Mouse (Mus musculus) intestine, embryonic 14.5 days (tissue): Measurements from ENCODE around the gene Ap3m1. TPM values are rescaled to one million over a fixed set of nuclear protein-coding genes. Genes with fewer than 3 reads are reported as not detected.
"Not testable (repeated sequence)": the region's sequence is repeated elsewhere in the genome, so short reads cannot be mapped to it uniquely, and the experiment has no call there.

ENCODE experiments used
- ATAC-seq: fragments of 200-750 bp; cut with Nextera tagmentation; replicated peaks from 2 replicates; pipeline ENCODE4 v1.8.0; 2017; ENCODE audit warnings: low read depth, moderate number of reproducible peaks, moderate TSS enrichment, moderate library complexity; ENCODE audit not compliant: low FRiP score, low TSS enrichment
- DNase-seq: peaks from one replicate; pipeline ENCODE4 v3.0.0-alpha.2; 2018; ENCODE audit warnings: low spot score
- H3K27ac ChIP-seq: fragments of 300-500 bp; sonication (generic); 2 replicates; pipeline ENCODE4 v1.5.1; 2014; ENCODE audit warnings: low read depth, mild to moderate bottlenecking, control low read depth
- H3K27me3 ChIP-seq: fragments of 300-500 bp; sonication (generic); replicated peaks from 2 replicates; pipeline ENCODE4 v1.6.1; 2014; ENCODE audit warnings: low read length, control low read depth; ENCODE audit not compliant: control insufficient read depth, insufficient read depth
- H3K36me3 ChIP-seq: fragments of 300-500 bp; sonication (generic); 2 replicates; pipeline ENCODE4 v1.6.1; 2014; ENCODE audit warnings: low read length, control low read depth; ENCODE audit not compliant: control insufficient read depth, insufficient read depth
- H3K4me1 ChIP-seq: fragments of 300-500 bp; sonication (generic); replicated peaks from 2 replicates; pipeline ENCODE4 v1.6.1; 2014; ENCODE audit warnings: low read length, control low read depth, mixed read lengths; ENCODE audit not compliant: control insufficient read depth, insufficient read depth
- H3K4me2 ChIP-seq: fragments of 300-500 bp; sonication (generic); 2 replicates; pipeline ENCODE4 v1.6.1; 2014; ENCODE audit warnings: low read length
- H3K4me3 ChIP-seq: fragments of 300-500 bp; sonication (generic); 2 replicates; pipeline ENCODE4 v1.5.1; 2014; ENCODE audit warnings: low read depth, low read length, control low read depth, mixed read lengths
- H3K9ac ChIP-seq: fragments of 300-500 bp; sonication (generic); 2 replicates; pipeline ENCODE4 v1.6.1; 2014; ENCODE audit warnings: mild to moderate bottlenecking, low read length
- H3K9me3 ChIP-seq: fragments of 300-500 bp; sonication (generic); 2 replicates; pipeline ENCODE4 v1.6.1; 2016; ENCODE audit warnings: low read length, control low read depth; ENCODE audit not compliant: control insufficient read depth
- WGBS: fragments of 180-500 bp; shearing (Covaris S2); extraction: QIAGEN DNeasy Blood & Tissue Kit; methylation state at CpG from one replicate; pipeline ENCODE4 v1.1.7; 2014; 5-methylcytosine and 5-hydroxymethylcytosine counted together
- polyA plus RNA-seq: library from polyadenylated mRNA; unstranded; fragments of >200 nt; fragmentation: Nextera tagmentation; extraction: Ambion mirVana; gene quantifications from 2 replicates; pipeline ENCODE4 v1.2.1, GENCODE M21; 2014

The Ap3m1 gene
- 73.3 and 82.7 TPM in 2 replicates for polyA plus RNA-seq

DNA sequence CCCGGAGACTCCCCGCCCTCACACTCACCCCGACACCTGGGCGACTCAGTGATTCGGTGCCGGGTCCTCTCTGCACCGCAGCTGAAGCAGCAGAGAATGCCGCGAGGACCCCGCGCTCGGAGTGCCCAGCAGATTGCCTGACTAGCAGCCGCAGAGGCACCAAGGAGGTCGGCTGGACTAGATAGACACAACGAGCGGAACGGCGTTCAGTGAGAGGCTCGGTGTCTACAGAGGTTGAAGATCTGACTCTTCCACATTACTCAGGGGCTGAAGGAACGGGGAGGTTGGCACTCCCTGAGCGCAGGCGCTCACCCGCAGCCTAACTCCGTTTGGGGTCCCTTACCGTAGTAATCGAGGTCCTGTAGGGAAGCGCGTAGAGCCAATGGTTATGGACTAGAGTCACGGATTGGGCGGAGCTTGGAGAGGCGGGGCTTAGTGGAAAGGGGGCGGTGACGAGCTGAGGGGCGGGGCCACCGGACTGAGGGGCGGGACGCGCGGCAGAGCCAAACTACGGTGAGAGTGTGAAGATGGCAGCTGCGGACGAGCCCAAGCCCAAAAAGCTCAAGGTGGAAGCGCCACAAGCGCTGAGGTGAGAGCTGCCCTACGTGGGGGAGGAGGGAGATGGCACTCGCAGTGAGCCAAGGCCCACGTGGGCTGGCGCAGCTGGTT lies at the start of gene Ap3m1, which contains the start of gene Adk:
Gene Ap3m1, minus strand, starts transcription at position 397 of the 669 bp plus-strand sequence.
Gene Adk, plus strand, starts transcription at position 463 of the 669 bp plus-strand sequence.
- Histone ChIP-seq H3K27ac (peak within 1 kb of the TSS; percentile 94), H3K27me3 (no peaks in the 10 kb centered on the region), H3K9ac (peak within 1 kb of the TSS; percentile 81), H3K4me2 (peak within 1 kb of the TSS; percentile 91), H3K4me3 (peak within 1 kb of the TSS; percentile 87), H3K36me3 (no peaks in the 10 kb centered on the region), H3K4me1 (peaks cover 17% of the 10 kb centered on the region), H3K9me3 (no peaks in the 10 kb centered on the region)
- under 1% methylated on average over 48 of the region's 48 CpGs for WGBS
- ATAC-seq, result peak; percentile 98
- DNase-seq, result peak; percentile 99

DNA sequence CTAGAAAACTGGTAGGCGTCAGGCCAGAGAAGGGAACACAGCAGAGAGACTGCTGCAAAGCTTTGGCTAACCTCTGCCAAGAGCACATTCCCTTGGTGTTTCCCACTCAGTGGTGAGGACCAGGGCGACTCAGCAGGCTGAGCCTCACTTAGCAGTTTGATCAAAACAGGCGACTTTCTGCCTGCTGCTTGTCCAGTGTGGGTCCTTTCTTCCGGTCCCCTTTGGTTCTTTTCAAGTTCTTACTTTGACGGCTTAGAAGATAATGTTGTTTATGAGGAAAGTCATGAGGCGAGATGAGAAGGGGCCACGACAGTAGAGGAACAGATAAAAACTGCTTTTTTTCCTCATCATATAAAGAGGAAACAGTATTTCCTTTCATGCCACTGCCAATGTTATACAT lies 49.3 kb upstream of the Ap3m1 start:
- Histone ChIP-seq H3K27me3 (no peaks in the 10 kb centered on the region), H3K27ac (no peak overlapping the region), H3K9ac (no peak overlapping the region), H3K9me3 (no peaks in the 10 kb centered on the region), H3K4me1 (peaks cover 16% of the 10 kb centered on the region; the same call in 1 of the 2 replicates), H3K4me3 (no peak overlapping the region), H3K36me3 (peaks cover 1% of the 10 kb centered on the region; the same call in 1 of the 2 replicates), H3K4me2 (no peak overlapping the region)
- 31% methylated on average over 7 of the region's 7 CpGs for whole genome bisulfite sequencing
- DNase-seq (no peak), ATAC-seq (no peak)

DNA sequence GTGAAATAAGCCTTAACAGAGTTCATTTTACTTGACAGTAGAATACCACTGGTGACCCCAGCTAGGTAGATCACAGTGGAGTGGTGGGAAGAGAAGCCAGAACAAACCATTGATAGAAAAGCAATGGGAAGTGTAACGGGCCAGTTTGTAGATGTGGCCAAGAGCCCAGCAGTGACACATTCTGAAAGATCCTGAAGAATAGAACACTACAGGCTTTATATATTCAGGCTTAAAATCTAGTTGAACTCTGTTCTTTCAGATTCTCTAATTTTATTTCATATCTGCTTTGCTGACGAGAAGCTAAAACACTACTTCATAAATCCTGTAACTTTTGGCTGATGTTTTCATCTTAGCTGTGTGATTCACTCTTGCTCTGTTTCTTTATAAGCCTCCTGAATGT lies 48.6 kb upstream of the Ap3m1 start:
- H3K9me3 ChIP-seq, result no peaks in the 10 kb centered on the region
- H3K27me3 ChIP-seq, result no peaks in the 10 kb centered on the region
- no peak overlapping the region for H3K9ac ChIP-seq
- H3K27ac ChIP-seq, result no peak overlapping the region
- DNase-seq, result no peak
- no peak for ATAC-seq
- H3K36me3 ChIP-seq, result no peaks in the 10 kb centered on the region
- peaks cover 16% of the 10 kb centered on the region; the same call in 1 of the 2 replicates for H3K4me1 ChIP-seq
- H3K4me3 ChIP-seq, result no peak overlapping the region
- H3K4me2 ChIP-seq, result no peak overlapping the region
- 59% methylated on average over 2 of the region's 2 CpGs for WGBS

DNA sequence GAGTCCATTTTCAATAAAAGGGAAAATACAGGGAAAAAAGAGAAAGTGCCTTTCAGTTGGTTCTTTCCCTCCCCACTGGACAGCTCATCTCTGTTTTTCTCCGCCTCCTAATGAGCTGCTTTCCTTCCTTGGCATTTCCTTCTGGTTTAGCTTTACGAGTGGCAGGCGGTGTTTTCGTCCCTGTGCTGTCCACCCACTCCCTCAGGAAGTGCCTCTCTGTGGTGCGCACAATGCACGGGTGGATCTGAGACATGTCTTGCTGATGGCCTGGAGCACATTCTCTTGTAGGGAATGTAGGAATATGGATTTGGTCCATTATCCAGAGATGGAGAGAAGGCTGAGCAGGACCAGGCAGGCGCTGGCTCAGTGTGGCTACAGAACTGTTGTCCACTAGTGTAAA lies 47.1 kb upstream of the Ap3m1 start:
- no peak for ATAC-seq
- Histone ChIP-seq H3K4me3 (no peak overlapping the region), H3K4me1 (peaks cover 16% of the 10 kb centered on the region; the same call in 1 of the 2 replicates), H3K9ac (no peak overlapping the region), H3K36me3 (no peaks in the 10 kb centered on the region), H3K9me3 (no peaks in the 10 kb centered on the region), H3K27me3 (no peaks in the 10 kb centered on the region), H3K27ac (no peak overlapping the region), H3K4me2 (no peak overlapping the region)
- DNase-seq, result no peak
- WGBS, result 56% methylated on average over 7 of the region's 7 CpGs

DNA sequence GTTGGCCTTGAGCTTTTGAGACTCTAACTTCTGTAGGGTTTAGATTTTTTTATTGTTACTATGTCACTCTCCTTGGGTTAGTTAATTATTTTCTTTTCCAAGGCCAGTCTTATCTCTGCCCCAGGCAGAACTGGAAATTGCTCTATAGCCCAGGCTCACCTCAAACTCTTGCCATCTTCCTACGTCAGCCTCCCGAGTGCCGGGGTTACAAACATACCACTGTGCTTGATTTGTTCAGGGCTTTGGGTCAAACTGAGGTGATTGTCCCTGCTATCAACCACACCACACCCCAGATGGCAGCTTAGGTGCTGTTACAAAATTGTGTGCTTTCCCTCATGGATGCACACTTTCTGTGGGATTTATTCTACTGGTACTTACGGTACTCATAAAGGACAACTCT lies 44.4 kb upstream of the Ap3m1 start:
- no peak for DNase-seq
- Histone ChIP-seq H3K36me3 (peaks cover 11% of the 10 kb centered on the region), H3K4me2 (peak overlapping the region; percentile 20; the same call in 1 of the 2 replicates), H3K4me1 (peaks cover 16% of the 10 kb centered on the region; the same call in 1 of the 2 replicates), H3K27ac (peak overlapping the region; percentile 67), H3K27me3 (no peaks in the 10 kb centered on the region), H3K9ac (no peak overlapping the region), H3K9me3 (no peaks in the 10 kb centered on the region), H3K4me3 (no peak overlapping the region)
- 66% methylated on average over 4 of the region's 4 CpGs for WGBS
- ATAC-seq, result peak; percentile 95

DNA sequence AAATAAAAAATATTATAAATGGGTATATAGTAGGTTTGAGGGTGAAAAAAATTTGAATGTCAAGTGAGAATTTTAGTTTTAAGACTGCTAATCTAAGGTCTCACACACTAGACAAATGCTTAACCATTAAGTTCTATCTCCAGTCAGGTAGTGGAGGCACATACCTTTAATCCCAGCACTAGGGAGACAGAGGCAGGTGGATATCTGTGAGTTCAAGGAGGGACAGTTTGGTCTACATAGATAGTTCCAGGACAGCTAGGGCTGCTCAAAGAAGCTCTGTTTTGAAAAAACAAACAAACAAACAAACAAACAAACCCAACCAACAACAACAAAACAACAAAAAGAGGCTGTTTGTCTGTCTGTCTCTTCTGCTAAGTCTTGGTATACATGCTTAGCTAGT lies 44.0 kb upstream of the Ap3m1 start:
- H3K9ac ChIP-seq, result no peak overlapping the region
- H3K4me1 ChIP-seq, result peaks cover 16% of the 10 kb centered on the region; the same call in 1 of the 2 replicates
- no peaks in the 10 kb centered on the region for H3K9me3 ChIP-seq
- no peak for DNase-seq
- H3K36me3 ChIP-seq, result peaks cover 11% of the 10 kb centered on the region
- H3K4me3 ChIP-seq, result no peak overlapping the region
- no peak overlapping the region; the same call in 1 of the 2 replicates for H3K27ac ChIP-seq
- H3K4me2 ChIP-seq, result no peak overlapping the region
- ATAC-seq, result peak; percentile 22; the same call in 1 of the 2 replicates
- no peaks in the 10 kb centered on the region for H3K27me3 ChIP-seq

DNA sequence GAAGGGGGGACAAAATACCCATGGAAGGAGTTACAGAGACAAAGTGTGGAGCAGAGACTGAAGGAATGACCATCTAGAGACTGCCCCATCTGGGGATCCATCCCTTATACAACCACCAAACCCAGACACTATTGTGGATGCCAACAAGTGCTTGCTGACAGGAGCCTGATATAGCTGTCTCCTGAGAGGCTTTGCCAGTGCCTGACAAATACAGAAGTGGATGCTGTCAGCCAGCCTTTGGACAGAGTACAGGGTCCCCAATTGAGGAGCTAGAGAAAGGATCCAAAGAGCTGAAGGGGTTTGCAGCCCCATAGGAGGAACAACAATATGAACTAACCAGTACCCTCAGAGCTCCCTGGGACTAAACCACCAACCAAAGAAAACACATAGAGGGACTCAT lies 41.9 kb upstream of the Ap3m1 start:
- not testable (repeated sequence) for H3K9me3 ChIP-seq, H3K9ac ChIP-seq, H3K4me1 ChIP-seq, H3K4me3 ChIP-seq, H3K4me2 ChIP-seq, H3K27me3 ChIP-seq, H3K27ac ChIP-seq, ATAC-seq, DNase-seq
- peaks cover 11% of the 10 kb centered on the region for H3K36me3 ChIP-seq

DNA sequence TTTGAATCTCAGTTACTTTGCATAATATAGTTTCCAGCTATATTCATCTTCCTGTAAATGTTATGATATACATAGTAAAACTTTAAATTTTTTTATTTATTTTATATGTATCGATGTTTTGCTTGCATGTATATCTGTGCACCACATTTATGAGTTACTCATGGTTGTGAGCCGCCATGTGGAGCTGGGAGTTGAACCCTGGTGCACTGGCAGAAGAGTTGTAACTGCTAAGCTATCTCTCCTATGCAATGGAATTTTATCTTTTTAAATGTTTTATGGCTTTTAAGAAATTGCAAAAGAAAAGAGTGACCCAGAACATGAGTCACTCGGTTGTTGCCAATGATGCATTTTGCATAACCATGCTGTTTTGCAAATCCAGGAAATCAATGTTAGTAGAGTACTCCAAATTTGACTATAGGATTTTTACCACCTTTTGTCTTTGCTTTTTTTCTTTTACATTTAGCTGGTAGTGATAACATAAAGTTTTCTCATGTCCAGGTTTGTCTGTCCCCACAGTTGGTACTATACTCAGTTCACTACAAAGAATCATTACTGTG lies 38.7 kb upstream of the Ap3m1 start:
- no peak overlapping the region for H3K4me2 ChIP-seq
- H3K27me3 ChIP-seq, result no peaks in the 10 kb centered on the region
- no peak overlapping the region for H3K9ac ChIP-seq
- peaks cover 26% of the 10 kb centered on the region for H3K4me1 ChIP-seq
- no peak overlapping the region for H3K27ac ChIP-seq
- 79% methylated on average over 3 of the region's 3 CpGs for whole genome bisulfite sequencing
- no peak overlapping the region for H3K4me3 ChIP-seq
- peaks cover 11% of the 10 kb centered on the region for H3K36me3 ChIP-seq
- no peaks in the 10 kb centered on the region for H3K9me3 ChIP-seq
- no peak for DNase-seq
- ATAC-seq, result no peak
